Comparison of ENCODE assay signal across 14 mouse cellular contexts in the genomic region with DNA sequence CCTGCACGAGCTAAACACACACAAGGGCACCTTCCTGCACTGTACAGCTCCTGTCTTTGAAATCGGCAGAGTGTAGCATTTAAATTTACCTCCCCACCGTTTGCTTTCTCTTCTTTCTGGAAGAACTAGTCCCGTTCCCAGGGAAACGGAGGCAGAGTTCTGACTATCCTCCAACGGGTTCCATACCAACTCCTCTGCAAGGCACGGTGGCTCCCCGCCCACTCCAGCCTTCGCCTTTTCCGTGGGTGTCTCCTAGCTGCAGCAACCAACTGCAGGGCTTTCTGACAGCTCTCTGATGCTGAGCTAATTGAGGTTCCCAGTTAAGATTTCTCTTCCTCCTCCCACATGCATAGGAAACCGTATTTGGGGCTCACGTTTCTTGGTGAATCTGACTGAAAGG. TPM values are rescaled to one million over a fixed set of nuclear protein-coding genes. Genes with fewer than 3 reads are reported as not detected.
A peak's percentile ranks its signal among the peaks of the same experiment; 100 is the strongest.
DNase-seq lines count a peak whose midpoint lies in the region; ATAC-seq and TF ChIP-seq lines count a peak whose summit lies in the region.
"Had no signal": no experiment of that assay in that cellular context is flagged by ENCODE, and none has a peak within 500 bp of the region (broad histone marks: within the 10 kb centered on the region; RNA-seq: fewer than 3 reads in every experiment).

No protein-coding gene starts in this region.

- DNase-seq in heart, postnatal 10 days = no peak
- DNase-seq in heart, postnatal 0 days (ENCODE audit: low spot score) = no peak
- DNase-seq in left cerebral cortex, adult 8-10 months (ENCODE audit: low spot score in 2 of 2) = peak; percentile 70 to 87
- DNase-seq in right cerebral cortex, postnatal 4 days = peak; percentile 60
- no peak for DNase-seq in urinary bladder, adult 2 months (ENCODE audit: low spot score)
- no peak for DNase-seq in Muller cell, postnatal 12 days (ENCODE audit: inconsistent ontology term)
- no peak for DNase-seq in cerebellum, postnatal 4 days (ENCODE audit: low spot score in 2 of 2)
- DNase-seq: cerebellum, postnatal 36 days; kidney, adult 9 months had no signal

- H3K36me3 ChIP-seq in heart, embryonic 12.5 days = peaks cover 23% of the 10 kb centered on the region
- no peaks in the 10 kb centered on the region; the same call in 1 of the 2 replicates for H3K36me3 ChIP-seq in heart, postnatal 0 days (replicated peaks; ENCODE audit: control insufficient read depth, insufficient read depth, low read length)
- H3K36me3 ChIP-seq: limb, embryonic 15.5 days had no signal

- H3K9ac ChIP-seq in heart, embryonic 12.5 days = peak overlapping the region; percentile 52; the same call in 1 of the 2 replicates
- peak overlapping the region; percentile 54 for H3K9ac ChIP-seq in heart, postnatal 0 days (replicated peaks; ENCODE audit: low read depth, low read length)
- H3K9ac ChIP-seq: hindbrain, embryonic 14.5 days; limb, embryonic 15.5 days had no signal

- intact Hi-C loops in heart, postnatal 10 days (cut with DNase I) = no loop called here

- H3K27ac ChIP-seq in heart, embryonic 12.5 days (ENCODE audit: poor library complexity, severe bottlenecking) = peak overlapping the region; percentile 68
- peak overlapping the region; percentile 72 for H3K27ac ChIP-seq in heart, postnatal 0 days (ENCODE audit: low read depth)
- H3K27ac ChIP-seq: hindbrain, embryonic 14.5 days; limb, embryonic 15.5 days had no signal

- H3K9me3 ChIP-seq in heart, embryonic 12.5 days (replicated peaks) = no peaks in the 10 kb centered on the region
- H3K9me3 ChIP-seq in heart, postnatal 0 days (replicated peaks; ENCODE audit: control insufficient read depth, low read length) = no peaks in the 10 kb centered on the region
- H3K9me3 ChIP-seq: limb, embryonic 15.5 days had no signal

- TF ChIP-seq CTCF in heart, postnatal 0 days (IDR thresholded peaks at IDR 0.05; ENCODE audit: low read depth) = no peak

- ATAC-seq in heart, embryonic 12.5 days (ENCODE audit: insufficient number of reproducible peaks, low FRiP score) = no peak
- ATAC-seq in heart, postnatal 0 days (ENCODE audit: insufficient read depth, low read depth) = no peak
- ATAC-seq: midbrain, embryonic 16.5 days; Patski had no signal

- peak overlapping the region; percentile 58 for H3K4me2 ChIP-seq in heart, embryonic 12.5 days
- peak overlapping the region; percentile 67 for H3K4me2 ChIP-seq in heart, postnatal 0 days (ENCODE audit: low read depth, low read length)
- H3K4me2 ChIP-seq: hindbrain, embryonic 14.5 days; limb, embryonic 15.5 days had no signal

- H3K27me3 ChIP-seq in heart, embryonic 12.5 days (replicated peaks) = no peaks in the 10 kb centered on the region
- no peaks in the 10 kb centered on the region for H3K27me3 ChIP-seq in heart, postnatal 0 days (ENCODE audit: control insufficient read depth, insufficient read depth, low read length)
- H3K27me3 ChIP-seq: limb, embryonic 15.5 days had no signal

- 0 out of 2 replicates have a peak overlapping the region, but pooled peaks have one; percentile 4 for H3K4me3 ChIP-seq in heart, embryonic 12.5 days
- peak overlapping the region; percentile 35 for H3K4me3 ChIP-seq in heart, postnatal 0 days (ENCODE audit: low read depth, low read length)
- H3K4me3 ChIP-seq: limb, embryonic 15.5 days had no signal

- H3K4me1 ChIP-seq in heart, embryonic 12.5 days (replicated peaks) = peaks cover 50% of the 10 kb centered on the region
- peaks cover 29% of the 10 kb centered on the region; the same call in 1 of the 2 replicates for H3K4me1 ChIP-seq in heart, postnatal 0 days (ENCODE audit: control insufficient read depth, insufficient read depth)
- H3K4me1 ChIP-seq: limb, embryonic 15.5 days had no signal

- TF ChIP-seq EP300 in heart, postnatal 0 days (IDR thresholded peaks at IDR 0.05; ENCODE audit: low read depth) = no peak

- WGBS in heart, embryonic 12.5 days = 57% methylated on average over 12 of the region's 12 CpGs
- 29% methylated on average over 12 of the region's 12 CpGs for WGBS in heart, postnatal 0 days

RNA-seq across cellular contexts. Expression of gene Actn2, which starts 6.5 kb away (rescaled TPM):
- polyA plus RNA-seq in heart, embryonic 12.5 days (2016; fragmentation: Nextera tagmentation; extraction: Ambion mirVana) = 1,360 and 1,370 TPM in 2 replicates
- 1,000 to 10,000 TPM; 2,174 to 2,192 TPM for total RNA-seq in heart, postnatal 10 days (2021)
- 1,276 and 1,578 TPM in 2 replicates for total RNA-seq in heart, postnatal 0 days (2014; rRNA removed; ENCODE audit: low replicate concordance)
- polyA plus RNA-seq in heart, postnatal 0 days (2015; fragmentation: Nextera tagmentation; extraction: Ambion mirVana) = 2,012 and 2,143 TPM in 2 replicates
- 10 to 100 TPM; 23.9 to 30.1 (median 25.2) TPM for total RNA-seq in left cerebral cortex, adult 8-10 months (2022)
- 2.4 and 2.8 TPM in 2 replicates for polyA plus RNA-seq in urinary bladder, adult 2 months (2012; rRNA removed)

Comparison
In these comparisons a context has a peak if more than half of its experiments do, and no peak if none do; other contexts are left out.
1. DNase-seq: peak in left cerebral cortex, adult 8-10 months (2 of 2) and right cerebral cortex, postnatal 4 days (single experiment); none in heart, postnatal 10 days (0 of 2), heart, postnatal 0 days (single experiment), urinary bladder, adult 2 months (single experiment), Muller cell, postnatal 12 days (single experiment) and cerebellum, postnatal 4 days (0 of 2).
2. RNA of gene Actn2, which starts 6.5 kb away (total RNA-seq): 2,174 to 2,192 TPM in heart, postnatal 10 days and 1,276 to 1,578 TPM in heart, postnatal 0 days; 23.9 to 30.1 TPM in left cerebral cortex, adult 8-10 months; every median in the first group is over 10 times any median in the second.